Mouse (Mus musculus) hindbrain, embryonic 14.5 days (tissue): ENCODE measurements around the gene Wdr1. TPM values are rescaled to one million over a fixed set of nuclear protein-coding genes. Genes with fewer than 3 reads are reported as not detected.
"Not testable (repeated sequence)": the region's sequence is repeated elsewhere in the genome, so short reads cannot be mapped to it uniquely, and the experiment has no call there.

Experiments
- ATAC-seq: fragments of 200-750 bp; cut with Nextera tagmentation; 2 replicates; pipeline ENCODE4 v1.8.0; 2017; ENCODE audit warnings: moderate number of reproducible peaks, mild to moderate bottlenecking, moderate TSS enrichment, moderate library complexity; ENCODE audit not compliant: low FRiP score
- DNase-seq: peaks from one replicate; pipeline ENCODE4 v3.0.0-alpha.2; 2015; ENCODE audit warnings: low spot score
- H3K27ac ChIP-seq: fragments of 300-500 bp; sonication (generic); 2 replicates; pipeline ENCODE4 v1.5.1; 2014; ENCODE audit warnings: mild to moderate bottlenecking, moderate library complexity
- H3K27me3 ChIP-seq: fragments of 300-500 bp; sonication (generic); 2 replicates; pipeline ENCODE4 v1.6.1; 2014; ENCODE audit warnings: mild to moderate bottlenecking, low read length, mixed read lengths; ENCODE audit not compliant: control insufficient read depth, insufficient read depth
- H3K36me3 ChIP-seq: fragments of 300-500 bp; sonication (generic); replicated peaks from 2 replicates; pipeline ENCODE4 v1.6.1; 2014; ENCODE audit not compliant: control insufficient read depth, insufficient read depth
- H3K4me1 ChIP-seq: fragments of 300-500 bp; sonication (generic); replicated peaks from 2 replicates; pipeline ENCODE4 v1.6.1; 2014; ENCODE audit warnings: antibody characterized with exemption, low read length, mixed read lengths; ENCODE audit not compliant: control insufficient read depth, insufficient read depth
- H3K4me2 ChIP-seq: fragments of 300-500 bp; sonication (generic); replicated peaks from 2 replicates; pipeline ENCODE4 v1.6.1; 2014; ENCODE audit warnings: mild to moderate bottlenecking, moderate library complexity
- H3K4me3 ChIP-seq: fragments of 300-500 bp; sonication (generic); replicated peaks from 2 replicates; pipeline ENCODE4 v1.5.1; 2014; ENCODE audit warnings: mild to moderate bottlenecking, low read length
- H3K9ac ChIP-seq: fragments of 300-500 bp; sonication (generic); 2 replicates; pipeline ENCODE4 v1.6.1; 2014
- H3K9me3 ChIP-seq: fragments of 300-500 bp; sonication (generic); 2 replicates; pipeline ENCODE4 v1.6.1; 2016; ENCODE audit warnings: low read length; ENCODE audit not compliant: control insufficient read depth
- WGBS: fragments of 180-500 bp; shearing (Covaris S2); extraction: QIAGEN DNeasy Blood & Tissue Kit; methylation state at CpG from one replicate; pipeline ENCODE4 v1.1.7; 2014; 5-methylcytosine and 5-hydroxymethylcytosine counted together
- polyA plus RNA-seq: library from polyadenylated mRNA; unstranded; fragments of >200 nt; fragmentation: Nextera tagmentation; extraction: Ambion mirVana; gene quantifications from 2 replicates; pipeline ENCODE4 v1.2.1, GENCODE M21; 2014

Wdr1 gene
- polyA plus RNA-seq = 183 and 218 TPM in 2 replicates

DNA sequence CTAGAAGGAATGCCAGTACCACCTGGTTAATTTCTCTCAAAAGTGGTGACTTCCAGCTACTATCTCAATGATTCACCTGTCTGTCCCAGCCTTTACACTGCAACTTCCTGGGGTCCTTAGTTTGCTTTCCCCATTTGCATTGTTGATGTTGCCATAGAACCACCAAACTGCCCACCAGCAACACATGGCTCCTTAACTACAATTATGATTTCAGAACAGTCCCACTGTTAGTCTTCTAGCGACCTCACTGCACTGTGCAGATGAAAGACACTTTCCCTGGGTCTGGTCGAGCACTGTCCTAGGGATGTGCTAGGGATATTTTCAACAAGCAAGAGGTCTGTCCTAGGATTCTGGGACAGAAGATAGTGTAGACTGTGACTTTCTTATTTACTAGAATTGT is at the start of gene Wdr1:
Gene Wdr1 (minus strand): TSS at position 101 of the 400 bp plus-strand sequence.
- Histone ChIP-seq H3K27ac (peak within 1 kb of the TSS; percentile 79), H3K36me3 (peaks cover 14% of the 10 kb centered on the region), H3K9me3 (no peaks in the 10 kb centered on the region), H3K4me3 (peak within 1 kb of the TSS; percentile 96), H3K27me3 (no peaks in the 10 kb centered on the region), H3K4me1 (peaks cover 30% of the 10 kb centered on the region), H3K9ac (peak within 1 kb of the TSS; percentile 64), H3K4me2 (peak within 1 kb of the TSS; percentile 62)
- DNase-seq = no peak
- ATAC-seq = no peak
- WGBS = 89% methylated on average over 2 of the region's 2 CpGs

DNA sequence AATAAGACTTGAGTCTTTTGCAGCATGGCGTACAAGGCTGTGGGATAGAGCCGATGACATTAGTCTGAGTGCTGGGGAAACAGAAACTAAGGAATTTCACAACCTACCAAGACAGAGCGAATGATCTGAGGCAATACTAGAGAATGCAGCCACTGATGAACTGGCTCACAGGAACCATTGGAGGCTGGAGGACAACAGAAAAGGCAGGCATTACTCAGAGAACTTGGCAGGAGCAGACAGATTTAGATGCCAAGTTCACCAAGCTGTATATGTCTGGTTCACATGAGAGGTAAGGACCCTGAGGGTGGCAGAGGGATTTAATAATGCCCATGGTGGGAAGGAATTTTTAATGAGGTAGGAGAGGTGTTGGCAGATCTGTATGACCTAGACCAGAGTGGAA is 48.1 kb upstream of the Wdr1 start:
- H3K9ac ChIP-seq = no peak overlapping the region
- H3K27ac ChIP-seq = no peak overlapping the region
- DNase-seq = no peak
- H3K4me3 ChIP-seq = no peak overlapping the region
- WGBS = 84% methylated on average over 3 of the region's 3 CpGs
- no peaks in the 10 kb centered on the region for H3K36me3 ChIP-seq
- no peaks in the 10 kb centered on the region for H3K9me3 ChIP-seq
- no peaks in the 10 kb centered on the region for H3K27me3 ChIP-seq
- ATAC-seq = no peak; the same call in 1 of the 2 replicates
- no peak overlapping the region for H3K4me2 ChIP-seq
- H3K4me1 ChIP-seq = no peaks in the 10 kb centered on the region

DNA sequence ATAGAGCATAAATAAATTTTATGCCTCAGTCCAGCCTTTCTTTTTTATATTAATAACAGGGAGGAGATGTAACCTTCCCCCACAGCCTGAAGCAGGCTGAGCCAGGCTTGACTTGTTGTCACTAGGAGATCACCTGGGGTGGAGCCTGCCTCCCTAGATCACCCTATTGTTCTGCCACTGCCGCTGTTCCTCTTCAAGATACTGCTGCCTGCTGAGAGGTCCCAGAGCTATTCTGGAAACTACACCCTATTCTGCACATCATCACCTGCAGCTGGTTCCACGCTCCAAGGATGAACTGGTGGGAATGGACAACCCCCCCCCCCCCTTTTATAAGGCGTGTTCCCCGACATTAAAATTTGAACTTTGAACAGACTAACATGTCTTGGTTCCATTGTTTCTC is 45.2 kb upstream of the Wdr1 start:
- not testable (repeated sequence) for H3K9ac ChIP-seq, ATAC-seq, DNase-seq, H3K36me3 ChIP-seq, H3K4me1 ChIP-seq, H3K27ac ChIP-seq, H3K27me3 ChIP-seq, H3K4me2 ChIP-seq, H3K9me3 ChIP-seq, H3K4me3 ChIP-seq
- 84% methylated on average over 4 of the region's 4 CpGs for WGBS

DNA sequence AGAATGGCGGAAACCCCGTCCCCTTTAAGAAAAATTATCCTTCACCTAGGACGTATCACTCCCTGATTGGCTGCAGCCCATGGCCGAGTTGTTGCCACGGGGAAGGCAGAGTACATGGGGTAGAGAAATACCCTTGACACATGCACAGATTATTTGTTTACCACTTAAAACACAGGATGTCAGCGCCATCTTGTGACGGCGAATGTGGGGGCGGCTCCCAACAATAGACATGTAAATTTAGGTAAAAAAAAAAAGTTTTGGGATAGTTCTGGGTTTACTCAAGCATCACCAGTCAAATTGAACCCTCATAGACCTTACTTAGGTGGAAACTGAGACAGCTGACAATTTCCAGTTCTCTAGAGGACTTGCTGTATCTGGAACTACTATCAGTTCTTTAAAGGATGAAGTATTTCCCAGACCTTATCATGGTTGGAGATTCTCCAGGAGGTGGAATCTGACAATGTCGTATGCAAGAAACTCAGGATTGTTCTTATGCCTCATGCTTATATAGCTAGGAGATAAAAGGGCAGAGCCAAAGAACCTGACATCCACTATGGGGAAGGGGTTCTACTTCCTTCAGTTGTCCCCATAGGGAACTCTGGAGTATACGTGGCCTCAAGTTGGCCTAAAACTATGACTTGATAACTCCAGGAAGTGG is 35.8 kb upstream of the Wdr1 start:
- Histone ChIP-seq H3K4me2 (peak overlapping the region; percentile 46), H3K9me3 (no peaks in the 10 kb centered on the region), H3K27me3 (no peaks in the 10 kb centered on the region), H3K27ac (no peak overlapping the region), H3K36me3 (no peaks in the 10 kb centered on the region), H3K4me3 (peak overlapping the region; percentile 27), H3K4me1 (no peaks in the 10 kb centered on the region), H3K9ac (no peak overlapping the region)
- WGBS = 51% methylated on average over 11 of the region's 11 CpGs
- DNase-seq = no peak
- no peak for ATAC-seq

DNA sequence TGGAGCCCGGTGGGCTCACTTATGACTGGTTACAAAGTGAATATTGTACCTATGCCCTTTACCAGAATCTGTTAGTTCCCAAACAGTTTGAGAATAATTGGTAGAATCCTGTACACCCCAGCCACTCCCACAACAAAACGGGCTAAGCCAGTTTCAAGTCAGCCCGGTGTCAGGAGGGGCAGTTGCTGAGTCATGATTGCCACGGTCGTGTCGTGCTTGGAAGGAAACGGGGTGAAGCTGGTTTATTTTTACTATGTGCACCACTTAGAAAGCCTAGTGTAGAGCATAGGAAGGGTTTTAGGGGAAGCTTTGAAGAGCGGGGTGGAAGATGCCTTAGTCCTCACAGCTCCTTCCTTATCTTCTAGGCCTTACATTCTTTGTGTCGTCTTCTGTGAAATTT is 25.9 kb upstream of the Wdr1 start:
- Histone ChIP-seq H3K36me3 (no peaks in the 10 kb centered on the region), H3K4me1 (no peaks in the 10 kb centered on the region), H3K4me3 (no peak overlapping the region), H3K4me2 (no peak overlapping the region), H3K9me3 (no peaks in the 10 kb centered on the region), H3K9ac (no peak overlapping the region), H3K27me3 (no peaks in the 10 kb centered on the region), H3K27ac (no peak overlapping the region)
- ATAC-seq (no peak), DNase-seq (no peak)
- 82% methylated on average over 9 of the region's 9 CpGs for WGBS

DNA sequence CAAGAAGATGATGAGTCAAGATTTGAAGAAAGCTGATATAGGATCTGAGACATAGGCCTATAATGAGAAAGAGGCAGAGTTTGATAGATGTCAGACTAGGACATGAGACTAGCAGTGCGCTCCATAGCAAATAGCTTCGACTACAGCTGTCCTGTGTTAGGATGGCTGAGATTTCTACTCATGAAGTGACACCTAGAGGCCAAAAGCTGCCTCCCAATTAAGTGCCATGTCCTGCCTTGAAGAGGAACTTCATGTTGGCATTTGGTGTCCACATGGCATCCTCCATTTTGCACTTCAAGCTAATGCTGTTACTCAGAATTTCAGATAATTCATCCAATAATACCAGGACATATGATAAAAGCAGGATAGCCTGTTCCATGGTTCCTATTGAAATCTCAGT is 22.4 kb upstream of the Wdr1 start:
- no peaks in the 10 kb centered on the region for H3K4me1 ChIP-seq
- H3K27ac ChIP-seq = no peak overlapping the region
- no peak overlapping the region for H3K4me2 ChIP-seq
- no peak overlapping the region for H3K4me3 ChIP-seq
- ATAC-seq (no peak), DNase-seq (no peak)
- no peaks in the 10 kb centered on the region for H3K27me3 ChIP-seq
- no peaks in the 10 kb centered on the region for H3K36me3 ChIP-seq
- no peak overlapping the region for H3K9ac ChIP-seq
- H3K9me3 ChIP-seq = no peaks in the 10 kb centered on the region
- 89% methylated on average over 2 of the region's 2 CpGs for WGBS

DNA sequence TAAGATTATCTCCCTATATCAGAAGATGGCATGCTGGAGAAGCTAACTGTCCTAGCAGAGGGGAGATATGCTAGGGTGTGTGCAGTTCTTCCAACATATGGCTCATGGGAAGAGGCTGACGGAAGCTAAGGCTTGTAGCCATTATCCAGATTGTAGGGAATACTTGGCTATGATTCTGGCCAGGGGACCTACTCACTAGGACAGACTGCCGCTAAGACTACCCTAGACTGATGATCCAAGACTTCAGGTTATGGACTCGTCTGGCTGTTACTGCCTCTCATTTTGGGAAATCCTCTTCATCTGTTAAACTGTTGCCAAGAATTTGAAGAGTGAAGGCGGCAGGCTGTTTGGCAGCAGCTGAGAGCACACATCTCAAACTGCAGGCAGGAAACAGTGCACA is 20.0 kb upstream of the Wdr1 start:
- H3K36me3 ChIP-seq = no peaks in the 10 kb centered on the region
- H3K27me3 ChIP-seq = no peaks in the 10 kb centered on the region
- no peak for ATAC-seq
- H3K9ac ChIP-seq = no peak overlapping the region
- H3K9me3 ChIP-seq = no peaks in the 10 kb centered on the region
- no peak overlapping the region for H3K4me2 ChIP-seq
- 91% methylated on average over 4 of the region's 4 CpGs for WGBS
- H3K27ac ChIP-seq = no peak overlapping the region
- H3K4me1 ChIP-seq = no peaks in the 10 kb centered on the region
- no peak for DNase-seq
- H3K4me3 ChIP-seq = no peak overlapping the region

DNA sequence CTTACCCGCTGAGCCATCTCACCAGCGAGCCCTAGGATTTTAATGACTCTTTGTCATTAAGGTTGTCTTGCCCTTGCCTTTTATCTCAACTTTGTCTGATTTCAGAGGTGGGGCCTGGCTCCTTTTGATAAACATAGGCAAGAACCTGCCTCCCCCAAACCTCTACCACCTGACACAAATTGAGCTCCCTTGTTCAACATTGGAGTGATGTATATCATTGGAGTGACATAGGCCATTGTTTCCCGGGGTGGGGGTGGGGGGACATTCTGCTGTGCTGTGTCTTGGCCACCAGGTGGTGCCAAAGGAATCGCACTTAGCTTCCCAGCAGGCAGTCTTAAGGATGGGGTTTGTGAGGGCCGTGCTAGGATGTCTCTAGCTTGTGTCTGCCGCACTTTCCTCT is 17.7 kb upstream of the Wdr1 start:
- H3K36me3 ChIP-seq = no peaks in the 10 kb centered on the region
- ATAC-seq (peak; percentile 43; the same call in 1 of the 2 replicates), DNase-seq (peak; percentile 33)
- no peak overlapping the region for H3K27ac ChIP-seq
- H3K4me1 ChIP-seq = no peaks in the 10 kb centered on the region
- H3K9me3 ChIP-seq = no peaks in the 10 kb centered on the region
- H3K4me2 ChIP-seq = no peak overlapping the region
- H3K9ac ChIP-seq = no peak overlapping the region
- H3K27me3 ChIP-seq = no peaks in the 10 kb centered on the region
- 32% methylated on average over 6 of the region's 6 CpGs for WGBS
- no peak overlapping the region for H3K4me3 ChIP-seq

DNA sequence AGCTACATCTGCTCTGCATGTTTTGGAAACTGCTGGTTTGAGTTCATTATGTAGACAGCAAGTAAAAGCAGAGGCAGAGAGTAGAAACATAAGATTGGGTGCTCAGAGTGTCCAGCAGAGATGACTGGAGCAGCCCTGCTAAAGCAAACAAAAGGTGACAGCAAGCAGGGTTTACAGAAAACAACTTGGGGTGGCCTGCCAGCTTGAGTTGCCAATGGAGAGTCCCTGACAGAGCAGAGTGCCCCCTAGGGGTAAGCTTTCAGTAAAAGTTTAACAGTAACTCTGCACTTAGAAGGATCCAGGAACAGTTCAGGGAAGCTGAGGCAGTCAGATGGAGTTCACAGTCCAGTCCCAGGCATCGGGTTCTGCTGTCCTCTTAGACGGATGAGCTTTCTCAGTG is 7.9 kb upstream of the Wdr1 start:
- Histone ChIP-seq H3K36me3 (no peaks in the 10 kb centered on the region), H3K4me3 (no peak overlapping the region), H3K4me2 (no peak overlapping the region), H3K9me3 (no peaks in the 10 kb centered on the region), H3K4me1 (no peaks in the 10 kb centered on the region), H3K27ac (no peak overlapping the region), H3K9ac (no peak overlapping the region), H3K27me3 (no peaks in the 10 kb centered on the region)
- ATAC-seq (no peak), DNase-seq (no peak)
- WGBS = 77% methylated on average over 2 of the region's 2 CpGs

DNA sequence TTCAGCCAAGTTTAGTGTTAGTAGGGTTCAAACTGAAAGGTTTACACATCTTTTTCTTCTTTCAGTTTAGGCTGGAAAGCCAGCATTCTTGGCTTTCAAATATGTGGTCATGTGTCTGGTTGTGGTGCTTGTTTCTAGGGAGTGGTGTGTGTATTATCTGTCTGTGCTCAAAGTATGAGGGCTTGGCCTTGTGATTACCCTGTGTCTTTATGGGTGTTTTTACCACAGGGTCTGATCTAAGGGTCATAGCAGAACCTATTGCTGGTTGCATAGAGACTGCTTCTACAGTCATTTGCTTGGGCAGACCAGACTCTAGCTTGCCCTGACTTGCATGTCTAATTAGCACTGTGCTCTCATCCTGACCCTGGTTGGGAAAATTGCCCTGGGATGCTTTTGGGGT is 5.6 kb upstream of the Wdr1 start:
- no peak for ATAC-seq
- no peak overlapping the region for H3K4me2 ChIP-seq
- no peak overlapping the region for H3K27ac ChIP-seq
- no peak overlapping the region for H3K9ac ChIP-seq
- no peaks in the 10 kb centered on the region for H3K36me3 ChIP-seq
- no peaks in the 10 kb centered on the region for H3K27me3 ChIP-seq
- H3K4me3 ChIP-seq = no peak overlapping the region
- no peaks in the 10 kb centered on the region for H3K4me1 ChIP-seq
- H3K9me3 ChIP-seq = no peaks in the 10 kb centered on the region
- no peak for DNase-seq
